Mouse (Mus musculus): ENCODE measurements around the gene Acvr1. TPM values are rescaled to one million over a fixed set of nuclear protein-coding genes. Genes with fewer than 3 reads are reported as not detected.

The Acvr1 gene
- polyA plus RNA-seq, 1 experiment from 2014 or later = 4.5 TPM

- WGBS = 63% methylated on average over 6 of the region's 6 CpGs
- H3K27ac ChIP-seq = no peak overlapping the region
- H3K36me3 ChIP-seq = no peaks in the 10 kb centered on the region
- no peak for DNase-seq (ENCODE audit: low spot score)
- H3K27me3 ChIP-seq (ENCODE audit: low read depth, poor library complexity, severe bottlenecking) = no peaks in the 10 kb centered on the region
- H3K4me3 ChIP-seq = no peak overlapping the region
- peaks cover 41% of the 10 kb centered on the region for H3K4me1 ChIP-seq
- H3K9me3 ChIP-seq (replicated peaks) = no peaks in the 10 kb centered on the region
Observed at GRCm38 (mm10) chr2:58549960-58550359, 17.0 kb downstream of the Acvr1 start.

- Histone ChIP-seq H3K4me1 (peaks cover 37% of the 10 kb centered on the region), H3K9me3 (replicated peaks) (no peaks in the 10 kb centered on the region), H3K36me3 (no peaks in the 10 kb centered on the region), H3K27ac (no peak overlapping the region), H3K4me3 (no peak overlapping the region), H3K27me3 (ENCODE audit: low read depth, poor library complexity, severe bottlenecking) (no peaks in the 10 kb centered on the region)
- WGBS = 77% methylated on average over 7 of the region's 7 CpGs
- DNase-seq (ENCODE audit: low spot score) = no peak
Observed at GRCm38 (mm10) chr2:58548943-58549342, 18.0 kb downstream of the Acvr1 start.

GRCm38 (mm10) chr2:58546264-58546663, 20.7 kb downstream of the Acvr1 start:
- no peak for DNase-seq (ENCODE audit: low spot score)
- Histone ChIP-seq H3K27me3 (ENCODE audit: low read depth, poor library complexity, severe bottlenecking) (no peaks in the 10 kb centered on the region), H3K36me3 (no peaks in the 10 kb centered on the region), H3K4me3 (no peak overlapping the region), H3K9me3 (replicated peaks) (no peaks in the 10 kb centered on the region), H3K27ac (no peak overlapping the region), H3K4me1 (peaks cover 16% of the 10 kb centered on the region)
- 93% methylated on average over 7 of the region's 7 CpGs for WGBS

GRCm38 (mm10) chr2:58544368-58544767, 22.6 kb downstream of the Acvr1 start:
- H3K9me3 ChIP-seq (replicated peaks) = no peaks in the 10 kb centered on the region
- no peaks in the 10 kb centered on the region for H3K27me3 ChIP-seq (ENCODE audit: low read depth, poor library complexity, severe bottlenecking)
- H3K27ac ChIP-seq = no peak overlapping the region
- no peak for DNase-seq (ENCODE audit: low spot score)
- 93% methylated on average over 6 of the region's 6 CpGs for WGBS
- peaks cover 3% of the 10 kb centered on the region for H3K4me1 ChIP-seq
- no peaks in the 10 kb centered on the region for H3K36me3 ChIP-seq
- no peak overlapping the region for H3K4me3 ChIP-seq

GRCm38 (mm10) chr2:58543252-58543651, 23.7 kb downstream of the Acvr1 start:
- DNase-seq (ENCODE audit: low spot score) = no peak
- H3K27me3 ChIP-seq (ENCODE audit: low read depth, poor library complexity, severe bottlenecking) = no peaks in the 10 kb centered on the region
- H3K4me3 ChIP-seq = no peak overlapping the region
- no peaks in the 10 kb centered on the region for H3K9me3 ChIP-seq (replicated peaks)
- no peak overlapping the region for H3K27ac ChIP-seq
- 89% methylated on average over 5 of the region's 5 CpGs for WGBS
- H3K4me1 ChIP-seq = peaks cover 6% of the 10 kb centered on the region
- no peaks in the 10 kb centered on the region for H3K36me3 ChIP-seq

- DNase-seq (ENCODE audit: low spot score) = no peak
- H3K4me1 ChIP-seq = peaks cover 28% of the 10 kb centered on the region
- H3K9me3 ChIP-seq (replicated peaks) = no peaks in the 10 kb centered on the region
- H3K36me3 ChIP-seq = peaks cover 9% of the 10 kb centered on the region
- H3K4me3 ChIP-seq = no peak overlapping the region
- no peaks in the 10 kb centered on the region for H3K27me3 ChIP-seq (ENCODE audit: low read depth, poor library complexity, severe bottlenecking)
- H3K27ac ChIP-seq = no peak overlapping the region
- WGBS = 91% methylated on average over 6 of the region's 6 CpGs
Observed at GRCm38 (mm10) chr2:58538196-58538595, 28.8 kb downstream of the Acvr1 start.

- no peak for DNase-seq (ENCODE audit: low spot score)
- Histone ChIP-seq H3K4me1 (peaks cover 42% of the 10 kb centered on the region), H3K27ac (no peak overlapping the region), H3K27me3 (ENCODE audit: low read depth, poor library complexity, severe bottlenecking) (no peaks in the 10 kb centered on the region), H3K36me3 (peaks cover 9% of the 10 kb centered on the region), H3K9me3 (replicated peaks) (no peaks in the 10 kb centered on the region), H3K4me3 (no peak overlapping the region)
- WGBS = 94% methylated on average over 3 of the region's 3 CpGs
Observed at GRCm38 (mm10) chr2:58536796-58537195, 30.2 kb downstream of the Acvr1 start.

GRCm38 (mm10) chr2:58535233-58535632, 31.7 kb downstream of the Acvr1 start:
- no peak for DNase-seq (ENCODE audit: low spot score)
- Histone ChIP-seq H3K36me3 (peaks cover 9% of the 10 kb centered on the region), H3K4me3 (no peak overlapping the region), H3K27me3 (ENCODE audit: low read depth, poor library complexity, severe bottlenecking) (no peaks in the 10 kb centered on the region), H3K27ac (no peak overlapping the region), H3K4me1 (peaks cover 55% of the 10 kb centered on the region), H3K9me3 (replicated peaks) (no peaks in the 10 kb centered on the region)
- 92% methylated on average over 8 of the region's 8 CpGs for WGBS

GRCm38 (mm10) chr2:58534379-58534778, 32.6 kb downstream of the Acvr1 start:
- Histone ChIP-seq H3K9me3 (replicated peaks) (no peaks in the 10 kb centered on the region), H3K27ac (no peak overlapping the region; the same call in 1 of the 2 replicates), H3K4me1 (peaks cover 61% of the 10 kb centered on the region), H3K36me3 (peaks cover 9% of the 10 kb centered on the region), H3K27me3 (ENCODE audit: low read depth, poor library complexity, severe bottlenecking) (no peaks in the 10 kb centered on the region), H3K4me3 (no peak overlapping the region)
- DNase-seq (ENCODE audit: low spot score) = no peak
- 82% methylated on average over 4 of the region's 4 CpGs for WGBS

GRCm38 (mm10) chr2:58533521-58534001, 33.4 kb downstream of the Acvr1 start:
- peaks cover 59% of the 10 kb centered on the region for H3K4me1 ChIP-seq
- no peak overlapping the region for H3K4me3 ChIP-seq
- H3K9me3 ChIP-seq (replicated peaks) = no peaks in the 10 kb centered on the region
- WGBS = 37% methylated on average over 7 of the region's 7 CpGs
- H3K36me3 ChIP-seq = peaks cover 9% of the 10 kb centered on the region
- peak overlapping the region; percentile 73; the same call in 1 of the 2 replicates for H3K27ac ChIP-seq
- H3K27me3 ChIP-seq (ENCODE audit: low read depth, poor library complexity, severe bottlenecking) = no peaks in the 10 kb centered on the region
- DNase-seq (ENCODE audit: low spot score) = peak; percentile 49

- Histone ChIP-seq H3K27me3 (ENCODE audit: low read depth, poor library complexity, severe bottlenecking) (no peaks in the 10 kb centered on the region), H3K36me3 (peaks cover 9% of the 10 kb centered on the region), H3K9me3 (replicated peaks) (no peaks in the 10 kb centered on the region), H3K27ac (peak overlapping the region; percentile 72), H3K4me3 (peak overlapping the region; percentile 28), H3K4me1 (peaks cover 70% of the 10 kb centered on the region)
- WGBS = 18% methylated on average over 10 of the region's 10 CpGs
- peak; percentile 67 for DNase-seq (ENCODE audit: low spot score)
Observed at GRCm38 (mm10) chr2:58532260-58532850, 34.6 kb downstream of the Acvr1 start.

GRCm38 (mm10) chr2:58530521-58530920, 36.4 kb downstream of the Acvr1 start:
- WGBS = 81% methylated on average over 4 of the region's 4 CpGs
- peaks cover 74% of the 10 kb centered on the region for H3K4me1 ChIP-seq
- no peak overlapping the region for H3K4me3 ChIP-seq

GRCm38 (mm10) chr2:58529860-58530440, 37.0 kb downstream of the Acvr1 start:
- 65% methylated on average over 7 of the region's 7 CpGs for WGBS
- Histone ChIP-seq H3K36me3 (no peaks in the 10 kb centered on the region), H3K4me3 (no peak overlapping the region), H3K4me1 (peaks cover 69% of the 10 kb centered on the region), H3K27me3 (ENCODE audit: low read depth, poor library complexity, severe bottlenecking) (no peaks in the 10 kb centered on the region), H3K27ac (no peak overlapping the region), H3K9me3 (replicated peaks) (no peaks in the 10 kb centered on the region)
- no peak for DNase-seq (ENCODE audit: low spot score)

More at GRCm38 (mm10) chr2:58530521-58530920, 36.4 kb downstream of the Acvr1 start:
- no peaks in the 10 kb centered on the region for H3K9me3 ChIP-seq (replicated peaks)
- H3K27ac ChIP-seq = no peak overlapping the region
- no peaks in the 10 kb centered on the region for H3K27me3 ChIP-seq (ENCODE audit: low read depth, poor library complexity, severe bottlenecking)
- DNase-seq (ENCODE audit: low spot score) = no peak
- no peaks in the 10 kb centered on the region for H3K36me3 ChIP-seq

Measured in limb, embryonic 10.5 days (tissue).